20 mouse cellular contexts compared by ENCODE assay signal in the genomic region with DNA sequence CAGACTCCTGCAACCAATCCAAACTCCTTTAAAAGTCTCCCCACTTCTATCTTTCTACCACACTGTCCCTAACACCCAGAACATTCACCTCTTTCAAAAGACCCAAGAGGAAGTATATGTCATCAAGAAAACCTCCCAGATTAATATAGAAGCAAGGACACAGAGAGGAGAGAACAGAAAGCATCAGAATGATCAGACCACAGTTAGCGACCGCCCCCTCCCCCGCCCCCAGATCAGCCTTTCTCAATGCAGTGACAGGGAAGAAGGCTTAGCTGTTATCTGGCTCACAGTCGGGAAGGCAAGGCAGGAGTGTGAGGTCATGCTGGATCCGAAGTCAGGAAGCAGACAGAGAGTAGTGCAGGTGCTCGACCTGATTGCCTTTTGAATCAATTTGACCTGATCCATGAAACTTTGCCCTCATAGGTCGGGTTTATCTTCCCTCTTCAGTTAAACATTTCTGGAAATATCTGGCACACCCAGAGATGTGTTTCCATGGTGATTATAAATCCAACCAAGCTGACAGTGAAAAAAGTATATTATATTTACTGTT. TPM values are rescaled to one million over a fixed set of nuclear protein-coding genes. Genes with fewer than 3 reads are reported as not detected.
A peak's percentile ranks its signal among the peaks of the same experiment; 100 is the strongest.
DNase-seq lines count a peak whose midpoint lies in the region; ATAC-seq and TF ChIP-seq lines count a peak whose summit lies in the region.
"Had no signal": no experiment of that assay in that cellular context is flagged by ENCODE, and none has a peak within 500 bp of the region (broad histone marks: within the 10 kb centered on the region; RNA-seq: fewer than 3 reads in every experiment).

No protein-coding gene starts in this region.

- peak; percentile 10 to 17 for DNase-seq in kidney, adult 8-10 months
- DNase-seq in kidney, postnatal 4 days = no peak
- DNase-seq in ZHBTc4 (ENCODE audit: low read depth, low spot score) = peak; percentile 35
- DNase-seq in right cerebral cortex, postnatal 10 days (ENCODE audit: low spot score in 2 of 2) = no peak
- DNase-seq in thymus, postnatal 10 days (ENCODE audit: low spot score in 2 of 2) = no peak
- DNase-seq: cerebellum, adult 8-10 months; gastrocnemius, postnatal 25 days; layer of hippocampus, adult 9-11 months; right cerebral cortex, postnatal 4 days; thymus, postnatal 25 days had no signal

- H3K36me3 ChIP-seq in intestine, embryonic 16.5 days (ENCODE audit: control insufficient read depth, insufficient read depth, low read length) = no peaks in the 10 kb centered on the region
- H3K36me3 ChIP-seq in small intestine, adult 2 months (ENCODE audit: control insufficient read depth, insufficient read depth, low read length) = no peaks in the 10 kb centered on the region
- H3K36me3 ChIP-seq: embryonic facial prominence, embryonic 13.5 days; forebrain, embryonic 15.5 days; limb, embryonic 12.5 days; liver, embryonic 15.5 days had no signal

- WGBS in intestine, embryonic 16.5 days = 33% methylated on average over 7 of the region's 7 CpGs
- 16% methylated on average over 7 of the region's 7 CpGs for WGBS in small intestine, adult 2 months

- no peak for TF ChIP-seq POLR2A in small intestine, adult 2 months (IDR thresholded peaks at IDR 0.05; ENCODE audit: low read depth, low read length)

- no peak overlapping the region for H3K27ac ChIP-seq in intestine, embryonic 16.5 days (ENCODE audit: low read length)
- H3K27ac ChIP-seq in small intestine, adult 2 months (ENCODE audit: insufficient read depth, low read depth, low read length) = peak overlapping the region; percentile 54
- H3K27ac ChIP-seq: embryonic facial prominence, embryonic 13.5 days; forebrain, embryonic 15.5 days; hindbrain, postnatal 0 days; limb, embryonic 12.5 days; liver, embryonic 15.5 days; stomach, postnatal 0 days had no signal

- H3K9me3 ChIP-seq in intestine, embryonic 16.5 days (ENCODE audit: control insufficient read depth, low read length) = no peaks in the 10 kb centered on the region
- H3K9me3 ChIP-seq: embryonic facial prominence, embryonic 13.5 days; forebrain, embryonic 15.5 days; limb, embryonic 12.5 days; liver, embryonic 15.5 days had no signal

- no peak overlapping the region for H3K9ac ChIP-seq in intestine, embryonic 16.5 days (ENCODE audit: low read depth, low read length)
- H3K9ac ChIP-seq: embryonic facial prominence, embryonic 13.5 days; forebrain, embryonic 15.5 days; limb, embryonic 12.5 days; liver, embryonic 15.5 days had no signal

- no peak overlapping the region for H3K4me3 ChIP-seq in intestine, embryonic 16.5 days (ENCODE audit: low read length)
- H3K4me3 ChIP-seq in small intestine, adult 2 months (ENCODE audit: low read depth, low read length) = peak overlapping the region; percentile 9; the same call in 1 of the 2 replicates
- H3K4me3 ChIP-seq: embryonic facial prominence, embryonic 13.5 days; forebrain, embryonic 15.5 days; limb, embryonic 12.5 days; liver, embryonic 15.5 days had no signal

- no peak for TF ChIP-seq CTCF in small intestine, adult 2 months (IDR thresholded peaks at IDR 0.05; ENCODE audit: extremely low read depth, insufficient read length, insufficient replicate concordance, low read depth, low read length)

- H3K4me2 ChIP-seq in intestine, embryonic 16.5 days (ENCODE audit: low read depth, low read length) = no peak overlapping the region
- H3K4me2 ChIP-seq: embryonic facial prominence, embryonic 13.5 days; forebrain, embryonic 15.5 days; limb, embryonic 12.5 days; liver, embryonic 15.5 days had no signal

- peak; percentile 87 for ATAC-seq in intestine, embryonic 16.5 days
- ATAC-seq: forebrain, embryonic 15.5 days; hindbrain, postnatal 0 days; lung, postnatal 0 days had no signal

- H3K4me1 ChIP-seq in intestine, embryonic 16.5 days (ENCODE audit: control insufficient read depth, insufficient read depth, low read length) = no peaks in the 10 kb centered on the region
- H3K4me1 ChIP-seq in small intestine, adult 2 months (ENCODE audit: control insufficient read depth, insufficient read depth, insufficient read length, low read length) = peaks cover 11% of the 10 kb centered on the region
- H3K4me1 ChIP-seq: limb, embryonic 12.5 days; liver, embryonic 15.5 days had no signal

- H3K27me3 ChIP-seq in intestine, embryonic 16.5 days (replicated peaks; ENCODE audit: control insufficient read depth, insufficient read depth, low read length) = no peaks in the 10 kb centered on the region
- no peaks in the 10 kb centered on the region for H3K27me3 ChIP-seq in small intestine, adult 2 months (ENCODE audit: control insufficient read depth, insufficient read depth, low read length)
- H3K27me3 ChIP-seq: CH12.LX; embryonic facial prominence, embryonic 13.5 days; forebrain, embryonic 15.5 days; limb, embryonic 12.5 days; liver, embryonic 15.5 days had no signal

RNA-seq across cellular contexts. Expression of a gene that starts 15.1 kb away (rescaled TPM):
- 0.71 and 1.2 TPM in 2 replicates for polyA plus RNA-seq in intestine, embryonic 16.5 days (2015; fragmentation: Nextera tagmentation; extraction: Ambion mirVana)
- polyA plus RNA-seq in small intestine, adult 2 months (2012; rRNA removed) = 5.2 and 11.5 TPM in 2 replicates

RNA-seq across cellular contexts. Expression of a gene that starts 37.4 kb away (rescaled TPM):
- polyA plus RNA-seq in intestine, embryonic 16.5 days (2015; fragmentation: Nextera tagmentation; extraction: Ambion mirVana) = 0.43 and 0.49 TPM in 2 replicates
- 0.06 and 0.11 TPM in 2 replicates for polyA plus RNA-seq in small intestine, adult 2 months (2012; rRNA removed)

Comparison
In these comparisons a context has a peak if more than half of its experiments do, and no peak if none do; other contexts are left out.
1. DNase-seq: peak in kidney, adult 8-10 months (2 of 2) and ZHBTc4 (single experiment); none in kidney, postnatal 4 days (0 of 2), right cerebral cortex, postnatal 10 days (0 of 2) and thymus, postnatal 10 days (0 of 2).